Mouse (Mus musculus): ENCODE data around the gene Ahnak2.

The Ahnak2 gene

GRCm38 (mm10) chr12:112762018-112762417 is 40.4 kb downstream of the Ahnak2 start:
- DNase-seq (ENCODE audit: low read depth in 1 of 2, low spot score in 2 of 2), result peak; percentile 65 to 71

- DNase-seq (ENCODE audit: low read depth in 1 of 2, low spot score in 2 of 2), result peak in 1 of 2 experiments; percentile 1
Observed at GRCm38 (mm10) chr12:112761411-112761810, 41.0 kb downstream of the Ahnak2 start.

GRCm38 (mm10) chr12:112760154-112760926 is 42.1 kb downstream of the Ahnak2 start, which contains the start of gene Pld4:
Pld4 (plus strand) TSS chr12:112760655.
- peak; percentile 62 to 64 for DNase-seq (ENCODE audit: low read depth in 1 of 2, low spot score in 2 of 2)

- DNase-seq (ENCODE audit: low read depth in 1 of 2, low spot score in 2 of 2), result peak in 1 of 2 experiments; percentile 1
Observed at GRCm38 (mm10) chr12:112759471-112759870, 43.0 kb downstream of the Ahnak2 start.

- DNase-seq (ENCODE audit: low read depth in 1 of 2, low spot score in 2 of 2), result no peak
Observed at GRCm38 (mm10) chr12:112757896-112758295, 44.6 kb downstream of the Ahnak2 start.

- no peak for DNase-seq (ENCODE audit: low read depth in 1 of 2, low spot score in 2 of 2)
Observed at GRCm38 (mm10) chr12:112755900-112756299, 46.6 kb downstream of the Ahnak2 start.

- DNase-seq (ENCODE audit: low read depth in 1 of 2, low spot score in 2 of 2), result no peak
Observed at GRCm38 (mm10) chr12:112752399-112752798, 50.1 kb downstream of the Ahnak2 start.

- no peak for DNase-seq (ENCODE audit: low read depth in 1 of 2, low spot score in 2 of 2)
Observed at GRCm38 (mm10) chr12:112750976-112751375, 51.5 kb downstream of the Ahnak2 start.

GRCm38 (mm10) chr12:112747606-112747970 is 54.9 kb downstream of the Ahnak2 start:
- no peak for DNase-seq (ENCODE audit: low read depth in 1 of 2, low spot score in 2 of 2)

GRCm38 (mm10) chr12:112746808-112747605 is 55.5 kb downstream of the Ahnak2 start:
- DNase-seq (ENCODE audit: low read depth in 1 of 2, low spot score in 2 of 2), result no peak

- DNase-seq (ENCODE audit: low read depth in 1 of 2, low spot score in 2 of 2), result no peak
Observed at GRCm38 (mm10) chr12:112746461-112746807, 56.0 kb downstream of the Ahnak2 start.

- DNase-seq (ENCODE audit: low read depth in 1 of 2, low spot score in 2 of 2), result no peak
Observed at GRCm38 (mm10) chr12:112745716-112746115, 56.7 kb downstream of the Ahnak2 start.

GRCm38 (mm10) chr12:112744891-112745580 is 57.4 kb downstream of the Ahnak2 start:
- DNase-seq (ENCODE audit: low read depth in 1 of 2, low spot score in 2 of 2), result no peak

- no peak for DNase-seq (ENCODE audit: low read depth in 1 of 2, low spot score in 2 of 2)
Observed at GRCm38 (mm10) chr12:112744211-112744610, 58.2 kb downstream of the Ahnak2 start.

GRCm38 (mm10) chr12:112743168-112743975 is 59.1 kb downstream of the Ahnak2 start:
- DNase-seq (ENCODE audit: low read depth in 1 of 2, low spot score in 2 of 2), result peak; percentile 46 to 64

GRCm38 (mm10) chr12:112742768-112743167 is 59.7 kb downstream of the Ahnak2 start:
- no peak for DNase-seq (ENCODE audit: low read depth in 1 of 2, low spot score in 2 of 2)

GRCm38 (mm10) chr12:112739023-112739568 is 63.4 kb downstream of the Ahnak2 start:
- DNase-seq (ENCODE audit: low read depth in 1 of 2, low spot score in 2 of 2), result no peak

- DNase-seq (ENCODE audit: low read depth in 1 of 2, low spot score in 2 of 2), result no peak
Observed at GRCm38 (mm10) chr12:112738281-112739022, 64.0 kb downstream of the Ahnak2 start.

- DNase-seq (ENCODE audit: low read depth in 1 of 2, low spot score in 2 of 2), result no peak
Observed at GRCm38 (mm10) chr12:112737761-112738160, 64.7 kb downstream of the Ahnak2 start.

- DNase-seq (ENCODE audit: low read depth in 1 of 2, low spot score in 2 of 2), result no peak
Observed at GRCm38 (mm10) chr12:112737081-112737480, 65.4 kb downstream of the Ahnak2 start.
